Mouse (Mus musculus): ENCODE data around the gene Chchd4.
"Not testable (repeated sequence)": the region's sequence is repeated elsewhere in the genome, so short reads cannot be mapped to it uniquely, and the experiment has no call there.

The Chchd4 gene

GRCm38 (mm10) chr6:91474441-91475190, 1.3 kb upstream of the Chchd4 start:
- DNase-seq (ENCODE audit: low spot score in 2 of 2): peak in 1 of 2 experiments; percentile 36

DNA sequence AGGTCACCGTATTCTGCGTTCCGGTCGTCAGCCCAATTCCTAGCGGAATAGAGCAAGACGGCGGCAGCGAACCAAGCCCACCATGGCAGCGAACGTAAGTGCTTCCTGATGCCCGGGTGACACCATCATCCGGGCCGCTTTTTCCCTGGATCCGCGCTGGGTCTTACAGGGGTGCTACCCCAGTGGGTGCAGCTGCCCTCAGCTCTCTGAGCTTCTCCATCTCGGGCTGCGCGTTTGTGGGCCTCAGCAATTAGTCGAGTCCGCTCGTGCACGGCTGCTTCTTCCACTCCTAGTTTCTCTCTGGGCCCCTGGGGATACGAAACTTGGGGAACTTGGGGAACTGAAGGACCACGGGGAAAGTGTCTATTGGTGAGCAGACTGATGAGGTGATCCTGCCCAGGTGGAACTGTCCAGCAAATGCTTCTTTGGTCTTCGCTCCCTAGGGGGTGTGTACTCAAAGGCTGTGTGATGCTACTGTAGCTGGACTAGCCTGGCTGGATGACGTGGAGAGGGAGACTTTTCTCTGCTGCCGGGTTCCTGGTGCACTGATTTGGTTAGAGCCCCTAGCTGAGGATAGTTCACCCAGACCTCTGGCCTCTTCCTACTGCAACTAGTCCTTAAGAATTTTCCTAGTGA, 577 bp upstream of the Chchd4 start:
- no peak for DNase-seq (ENCODE audit: low spot score in 2 of 2)

DNA sequence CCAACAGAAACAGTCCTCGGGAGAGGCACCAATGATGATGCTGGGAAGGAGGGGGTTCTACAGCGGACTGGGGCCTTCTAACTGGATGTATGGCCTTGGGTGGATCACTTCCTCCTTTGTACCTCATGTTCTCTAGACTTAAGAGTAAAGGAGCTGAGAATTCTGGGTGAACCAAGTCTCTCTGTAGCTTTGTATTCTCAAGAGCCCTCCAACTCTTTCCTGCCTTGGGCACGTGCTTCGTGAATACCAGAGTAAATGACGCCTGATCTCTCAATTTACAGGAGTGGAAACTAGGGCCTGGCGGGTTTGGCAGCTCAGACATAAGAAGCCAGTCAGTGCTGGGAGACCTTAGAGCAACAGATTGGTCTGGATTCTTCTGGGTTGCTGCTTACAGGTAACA, 1.0 kb downstream of the Chchd4 start:
- no peak for DNase-seq (ENCODE audit: low spot score in 2 of 2)

GRCm38 (mm10) chr6:91471427-91471826, 1.9 kb downstream of the Chchd4 start:
- not testable (repeated sequence) for DNase-seq (ENCODE audit: low spot score in 2 of 2)

DNA sequence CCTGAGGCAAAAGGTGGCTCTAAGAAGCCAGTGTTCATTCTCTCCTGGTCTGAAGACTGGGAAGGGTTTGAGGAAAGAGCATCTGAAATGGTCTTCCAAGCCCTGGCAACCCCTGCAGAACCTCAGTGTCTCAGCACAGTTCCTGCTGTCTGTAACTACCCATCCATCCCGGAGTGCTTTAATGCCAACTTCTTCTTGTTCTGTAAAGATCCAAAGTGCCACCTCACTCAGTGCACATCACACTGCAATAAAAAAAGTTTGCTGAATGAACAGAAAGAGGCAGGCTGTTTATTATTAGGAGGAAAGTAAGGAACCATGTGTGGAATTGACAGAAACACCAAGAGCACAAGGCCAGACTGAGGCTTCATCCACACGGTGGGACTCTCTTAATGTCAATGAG, 2.6 kb downstream of the Chchd4 start:
- DNase-seq (ENCODE audit: low spot score in 2 of 2): no peak

- DNase-seq (ENCODE audit: low spot score in 2 of 2): no peak
These were observed 6.2 kb downstream of the Chchd4 start for GRCm38 (mm10) chr6:91467106-91467505.

DNA sequence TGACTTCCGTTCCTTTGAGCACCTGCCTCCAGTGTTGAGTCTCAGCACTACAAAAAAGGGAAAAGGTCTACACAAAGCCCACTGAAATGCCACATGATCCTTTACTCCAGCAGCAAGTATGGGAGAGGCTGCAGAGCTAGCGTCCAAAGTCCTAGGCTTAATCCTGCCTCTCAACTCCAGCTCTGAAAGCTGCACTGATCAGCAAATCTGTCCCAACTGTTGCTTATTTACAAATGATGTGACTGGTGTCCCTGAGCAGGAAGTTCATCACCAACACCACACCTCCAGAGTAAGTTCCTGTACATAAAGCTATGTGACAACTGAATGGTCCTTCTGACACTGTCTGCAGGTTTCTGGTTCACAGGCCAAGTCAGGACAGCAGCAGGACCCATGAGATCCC, 7.6 kb downstream of the Chchd4 start:
- DNase-seq (ENCODE audit: low spot score in 2 of 2): no peak

DNA sequence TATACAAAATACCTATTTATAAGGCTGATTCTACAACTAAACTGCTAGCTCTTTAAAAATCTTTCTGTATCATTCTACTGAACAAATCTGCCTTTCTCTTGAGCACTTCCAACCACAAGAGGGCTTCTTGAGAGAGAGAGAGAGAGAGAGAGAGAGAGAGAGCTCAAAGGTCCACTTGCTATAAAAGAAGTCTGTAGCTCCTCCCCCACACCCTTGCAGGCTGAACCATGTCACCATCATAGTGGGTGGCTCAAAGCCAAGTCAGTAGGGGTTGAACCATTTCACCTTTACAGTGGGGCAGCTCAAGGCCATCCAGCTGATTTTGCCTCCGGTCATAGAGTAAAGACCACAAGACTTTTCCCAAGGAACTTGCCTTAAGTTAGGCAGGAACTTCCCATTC, 13.9 kb downstream of the Chchd4 start:
- no peak for DNase-seq (ENCODE audit: low spot score in 2 of 2)

GRCm38 (mm10) chr6:91454546-91454945, 18.8 kb downstream of the Chchd4 start:
- no peak for DNase-seq (ENCODE audit: low spot score in 2 of 2)

DNA sequence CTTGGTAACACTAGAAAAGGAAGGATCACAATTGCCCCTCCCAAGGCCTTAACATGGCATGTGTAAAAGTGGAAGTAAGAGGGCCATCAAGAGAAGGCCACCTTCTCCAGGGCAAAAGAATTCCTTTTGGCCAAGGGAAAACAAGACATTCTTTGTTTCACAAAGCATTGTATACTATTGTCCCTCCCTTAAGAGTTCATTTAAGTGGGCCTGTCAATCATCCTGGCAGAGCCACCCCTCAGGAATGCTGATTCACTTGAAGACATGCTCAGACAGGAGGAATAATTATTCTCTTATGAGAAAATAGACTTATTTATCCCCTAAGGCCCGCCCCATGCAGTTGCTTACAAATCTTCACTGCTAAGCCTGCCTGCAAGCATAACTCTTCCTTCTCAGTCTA, 21.3 kb downstream of the Chchd4 start:
- DNase-seq (ENCODE audit: low spot score in 2 of 2): no peak

DNA sequence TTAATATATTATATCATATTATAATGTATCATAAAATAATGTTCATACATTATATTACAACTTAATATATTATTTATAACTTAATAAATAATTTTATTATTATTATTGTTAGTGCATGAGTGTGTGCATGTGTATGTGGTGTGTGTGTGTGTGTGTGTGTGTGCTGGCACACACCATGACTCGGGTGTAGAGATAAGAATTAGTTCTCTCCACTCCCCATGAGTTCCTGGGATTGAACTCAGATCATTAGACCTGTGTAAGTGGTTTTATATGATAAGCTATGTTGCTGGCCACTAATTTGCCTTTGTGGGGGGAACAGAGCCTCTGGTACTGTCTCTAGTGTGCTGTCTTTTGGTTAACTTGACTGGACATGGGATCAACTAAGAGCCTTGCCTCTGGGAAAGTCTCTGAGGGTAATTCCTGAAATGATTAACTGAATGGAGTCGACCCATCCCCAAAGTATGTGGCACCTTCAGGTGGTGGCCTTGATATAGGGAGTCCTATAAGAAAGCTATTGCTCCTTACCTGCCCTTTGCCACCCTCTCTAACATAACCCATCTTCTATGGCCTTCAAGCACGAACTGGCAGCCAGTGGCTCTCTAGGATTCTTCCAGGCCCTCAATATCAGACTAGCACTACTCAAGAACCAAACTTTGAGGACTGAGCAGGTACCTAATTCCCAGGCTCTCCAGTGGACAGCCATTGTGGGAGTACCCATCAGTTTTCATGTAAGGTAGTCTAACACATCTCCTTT, 23.7 kb downstream of the Chchd4 start:
- DNase-seq (ENCODE audit: low spot score in 2 of 2): no peak

DNA sequence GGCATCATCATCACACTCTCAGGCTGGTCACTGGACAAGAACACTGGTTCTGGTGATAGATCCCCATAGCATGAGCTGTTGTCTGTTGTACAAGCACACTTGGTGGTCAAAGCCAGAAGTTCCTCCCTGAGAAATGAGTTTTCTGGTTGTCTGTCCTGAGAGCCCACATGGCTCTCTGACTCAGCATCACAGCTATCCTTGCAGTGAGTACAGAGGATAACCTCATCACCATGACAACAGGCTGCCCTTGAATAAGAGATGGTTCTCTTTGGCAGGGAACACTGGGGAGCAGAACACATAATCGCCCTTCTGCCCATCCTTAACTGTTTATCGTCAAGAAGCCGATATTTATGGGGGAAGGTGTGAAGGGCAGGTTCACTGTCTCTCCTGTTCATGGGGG, 28.0 kb downstream of the Chchd4 start:
- no peak for DNase-seq (ENCODE audit: low spot score in 2 of 2)

- no peak for DNase-seq (ENCODE audit: low spot score in 2 of 2)
These were observed 32.1 kb downstream of the Chchd4 start for GRCm38 (mm10) chr6:91441145-91441662.

DNA sequence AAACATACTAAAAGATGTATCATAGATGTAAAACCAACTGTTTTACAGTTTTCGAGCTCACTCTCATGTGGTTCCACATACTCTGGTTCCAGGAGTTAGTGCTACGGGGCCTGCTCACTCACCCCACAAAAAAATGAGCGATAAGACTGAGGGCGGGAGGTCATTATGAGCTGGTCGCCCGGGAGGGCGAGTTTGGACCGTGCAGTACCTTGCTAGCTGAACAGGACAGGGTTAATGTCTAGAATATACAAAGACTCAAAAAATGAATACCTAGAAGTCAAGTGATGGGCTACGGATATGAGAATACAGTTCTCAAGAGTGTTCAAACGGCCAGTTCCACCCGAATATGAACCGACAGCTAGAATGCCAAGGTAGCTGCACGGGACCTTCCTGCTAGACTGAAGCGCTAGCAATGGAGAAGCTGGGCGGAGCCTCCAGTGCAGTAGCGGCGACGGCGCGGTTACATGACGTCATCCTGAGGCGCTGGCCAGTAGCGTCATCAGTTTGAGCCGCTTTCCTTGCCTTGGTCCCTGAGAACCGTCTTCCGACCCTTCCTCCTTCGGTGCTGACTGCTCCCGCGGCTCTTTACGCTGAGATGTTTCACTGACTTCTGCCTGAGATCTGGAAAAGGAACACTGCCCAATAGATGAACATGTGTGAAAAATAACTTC, 32.7 kb downstream of the Chchd4 start:
- peak; percentile 99 for DNase-seq (ENCODE audit: low spot score in 2 of 2)

DNA sequence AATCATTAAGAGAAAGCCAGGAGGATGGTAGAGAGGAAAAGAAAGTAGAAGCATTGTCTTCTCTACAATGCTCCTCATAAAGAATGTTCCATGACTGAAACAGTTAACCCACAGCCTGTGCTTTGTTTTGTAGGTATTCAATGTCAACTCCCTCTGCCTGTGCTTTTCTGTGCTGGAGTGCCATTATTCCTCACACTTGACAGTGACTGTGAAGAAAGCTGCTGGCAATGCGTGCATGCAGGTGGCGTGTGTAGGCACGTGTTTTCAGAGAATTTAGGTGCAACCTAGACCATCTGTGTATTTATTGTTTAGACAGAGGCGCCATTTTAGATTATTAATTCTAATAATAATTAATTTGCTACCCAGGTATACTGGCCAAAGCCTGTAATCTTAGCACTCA, 49.2 kb downstream of the Chchd4 start:
- DNase-seq (ENCODE audit: low spot score in 2 of 2): no peak

DNA sequence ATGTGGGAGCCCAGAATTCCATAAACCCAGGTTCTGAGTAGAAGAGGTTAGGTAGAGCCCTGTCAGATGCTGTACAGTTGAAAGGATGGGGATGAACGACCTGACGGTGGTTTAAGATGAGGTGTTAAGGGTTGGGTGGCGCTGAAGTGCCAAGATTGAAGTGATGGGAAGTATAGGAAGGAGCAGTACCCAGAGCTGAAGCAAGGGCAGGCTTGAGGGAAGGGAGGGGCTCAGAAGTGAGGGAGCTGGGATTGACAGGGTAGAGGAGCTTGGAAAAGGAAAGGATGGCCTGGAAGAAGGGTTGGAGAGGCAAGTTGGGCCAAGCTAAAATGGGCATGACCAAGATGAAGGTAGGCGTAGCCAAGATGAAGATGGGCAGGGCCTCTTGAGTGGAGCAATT, 51.7 kb downstream of the Chchd4 start:
- DNase-seq (ENCODE audit: low spot score in 2 of 2): no peak

- DNase-seq (ENCODE audit: low spot score in 2 of 2): no peak
These were observed 56.0 kb downstream of the Chchd4 start for GRCm38 (mm10) chr6:91417291-91417845.

DNA sequence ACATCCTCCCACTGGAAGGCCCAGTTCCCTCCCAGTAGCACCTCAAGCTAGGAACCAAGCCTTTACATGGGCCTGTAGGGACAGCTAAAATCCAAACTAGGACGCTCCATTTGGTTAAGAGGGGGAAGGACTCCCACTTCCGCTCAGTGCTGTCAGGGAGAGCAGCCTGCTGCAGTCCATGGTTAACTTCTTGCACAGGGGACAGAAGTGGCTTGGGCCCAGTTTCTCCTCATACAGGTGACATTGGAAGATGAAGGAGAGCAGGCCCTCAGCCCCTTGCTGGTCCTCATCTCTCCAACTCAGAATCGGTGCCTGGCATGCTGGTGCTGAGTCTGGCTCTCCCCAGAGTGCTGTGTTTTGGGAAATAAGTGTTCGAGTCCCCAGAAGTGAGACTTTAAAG, 57.2 kb downstream of the Chchd4 start:
- no peak for DNase-seq (ENCODE audit: low spot score in 2 of 2)

- DNase-seq (ENCODE audit: low spot score in 2 of 2): peak; percentile 45 to 60
These were observed 58.5 kb downstream of the Chchd4 start for GRCm38 (mm10) chr6:91414890-91415289.
